Mouse (Mus musculus) embryo, embryonic 11.5 days (tissue): ENCODE results near the gene Tmem176a.

Experiments used
- DNase-seq: peaks from one replicate; pipeline ENCODE4 v3.0.0-alpha.2; 2012; ENCODE audit warnings: low read depth, low spot score

Tmem176a gene

GRCm38 (mm10) chr6:48894203-48894602 lies 53.5 kb downstream of the Tmem176a start:
- DNase-seq, result no peak

- DNase-seq, result no peak
These were observed 54.5 kb downstream of the Tmem176a start for GRCm38 (mm10) chr6:48894938-48895818.

DNA sequence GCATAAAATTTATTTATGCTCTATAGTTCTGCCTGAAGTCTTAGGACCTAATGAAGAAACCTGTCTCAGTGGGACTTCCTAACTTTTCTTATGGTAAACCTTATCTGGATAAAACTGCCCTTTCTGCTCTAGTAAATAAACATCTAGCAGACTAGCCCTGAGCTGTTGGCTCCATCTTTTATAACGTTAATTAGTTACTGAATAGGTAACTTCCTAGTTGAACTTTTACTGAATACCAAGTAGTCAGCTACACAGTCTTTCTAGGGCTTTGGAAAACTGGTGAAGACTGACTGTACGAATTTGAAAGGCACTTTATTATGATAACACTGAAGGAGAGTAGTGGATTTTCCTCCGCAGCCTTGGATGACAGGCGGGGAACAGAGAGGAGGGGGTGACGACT lies 55.2 kb downstream of the Tmem176a start:
- DNase-seq, result no peak
